Mouse (Mus musculus) kidney, postnatal 36 days (tissue): ENCODE measurements around the gene Jade1.

Source experiments
- DNase-seq, 2 experiments: peaks; one replicate each; pipeline ENCODE4 v3.0.0; 2021 to 2022; ENCODE audit warnings: mixed read lengths in 2 of 2

Jade1 gene

DNA sequence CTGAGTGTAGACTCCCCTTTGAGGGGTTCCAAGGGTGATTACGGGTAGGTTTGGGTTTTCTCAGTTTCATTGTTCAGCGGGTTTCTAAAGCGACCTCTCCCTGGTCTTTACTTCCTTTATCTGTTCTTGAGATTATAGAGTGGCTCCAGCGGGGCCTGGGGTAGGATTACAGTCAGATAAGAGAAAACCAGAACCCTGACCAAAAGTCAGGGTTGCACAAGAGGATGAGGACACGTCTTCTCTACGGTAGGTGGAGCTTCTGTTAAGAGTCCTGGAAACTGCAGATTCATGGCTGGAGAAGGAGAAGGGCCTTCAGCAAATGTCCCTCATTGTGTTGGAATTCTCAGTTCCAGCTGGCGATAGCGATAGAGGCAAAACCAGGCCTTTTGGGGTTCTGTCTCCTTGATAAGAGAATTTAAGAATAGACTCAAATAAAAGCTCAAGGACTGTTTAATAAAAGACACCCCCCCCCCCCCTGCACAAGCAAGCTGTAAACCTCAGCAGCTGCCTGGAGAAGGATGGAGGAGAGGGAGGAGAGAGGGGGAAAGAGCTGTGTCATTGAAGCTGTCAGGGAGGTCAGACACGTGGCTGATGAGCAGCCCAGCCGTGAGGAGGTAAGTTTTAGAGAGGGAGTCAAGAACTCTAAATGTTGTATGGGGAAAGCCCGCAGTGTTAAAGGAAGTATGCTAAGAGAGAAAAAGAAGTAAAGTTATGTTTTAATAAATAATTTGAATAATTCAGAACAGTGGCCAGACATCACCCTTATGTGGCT, 2.6 kb upstream of the Jade1 start:
- DNase-seq: no peak

DNA sequence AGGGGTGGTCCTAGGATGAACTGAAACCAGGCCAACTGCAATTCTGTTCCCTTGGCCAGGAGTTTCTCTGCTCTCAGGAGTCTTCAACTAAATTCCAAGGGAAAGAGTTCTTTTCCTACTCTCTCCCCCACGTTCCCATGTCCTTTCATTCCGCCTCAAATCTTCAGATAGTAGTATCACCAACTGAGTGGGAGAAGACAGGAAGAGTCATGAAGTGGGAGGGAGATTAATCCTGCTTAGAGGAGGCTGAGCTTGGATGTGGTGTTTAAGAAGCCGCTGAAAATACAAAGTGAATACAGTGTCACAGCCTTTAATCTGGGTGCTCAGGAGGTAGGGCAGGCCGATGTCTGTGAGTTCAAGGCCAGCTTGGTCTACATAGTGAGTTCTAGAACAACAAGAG, 1.9 kb upstream of the Jade1 start:
- no peak for DNase-seq

DNA sequence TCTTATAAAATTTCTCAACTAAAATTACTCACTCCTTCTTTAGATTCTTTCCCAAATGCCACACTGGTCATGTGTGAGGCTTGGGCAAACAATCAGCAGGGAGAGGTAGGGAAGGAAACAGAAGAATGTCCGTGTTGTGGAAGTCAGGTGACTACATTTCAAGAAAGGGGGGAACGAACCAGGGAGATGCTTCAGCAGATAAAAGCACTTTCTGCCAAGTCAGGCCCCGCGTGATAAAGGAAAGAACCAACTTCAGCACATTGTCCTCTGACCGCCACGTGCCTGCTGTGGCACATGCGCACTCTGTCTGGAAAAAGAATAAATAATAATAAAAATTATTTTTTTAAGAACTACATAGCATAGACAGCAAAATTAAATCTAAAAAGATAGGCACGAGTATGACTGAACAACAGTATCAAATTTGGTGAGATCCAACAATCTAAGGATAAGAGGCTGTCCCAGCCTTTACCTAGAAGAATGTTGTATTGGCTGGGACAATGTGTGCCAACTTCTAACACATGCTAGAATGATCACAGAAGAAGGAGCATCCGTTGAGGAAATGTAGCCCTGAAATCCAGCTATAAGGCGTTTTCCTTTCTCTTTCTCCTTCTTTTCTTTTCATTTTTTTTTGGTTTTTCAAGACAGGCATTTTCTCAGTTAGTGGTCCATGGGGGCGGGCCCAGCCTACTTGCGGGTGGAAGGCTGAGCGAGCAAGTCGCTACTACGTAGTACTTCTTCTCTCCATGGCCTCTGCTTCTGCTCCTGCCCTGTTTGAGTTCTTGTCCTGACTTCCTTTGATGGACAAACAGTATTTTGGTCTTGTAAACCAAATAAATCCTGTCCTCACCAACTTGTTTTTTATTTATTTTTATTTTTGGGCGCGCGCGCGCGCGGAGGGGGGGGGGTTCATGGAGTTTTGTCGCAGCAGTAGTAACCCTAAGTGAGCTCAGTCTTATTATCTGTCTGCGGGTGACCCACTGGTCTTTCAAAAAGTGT, 753 bp upstream of the Jade1 start:
- no peak for DNase-seq

DNA sequence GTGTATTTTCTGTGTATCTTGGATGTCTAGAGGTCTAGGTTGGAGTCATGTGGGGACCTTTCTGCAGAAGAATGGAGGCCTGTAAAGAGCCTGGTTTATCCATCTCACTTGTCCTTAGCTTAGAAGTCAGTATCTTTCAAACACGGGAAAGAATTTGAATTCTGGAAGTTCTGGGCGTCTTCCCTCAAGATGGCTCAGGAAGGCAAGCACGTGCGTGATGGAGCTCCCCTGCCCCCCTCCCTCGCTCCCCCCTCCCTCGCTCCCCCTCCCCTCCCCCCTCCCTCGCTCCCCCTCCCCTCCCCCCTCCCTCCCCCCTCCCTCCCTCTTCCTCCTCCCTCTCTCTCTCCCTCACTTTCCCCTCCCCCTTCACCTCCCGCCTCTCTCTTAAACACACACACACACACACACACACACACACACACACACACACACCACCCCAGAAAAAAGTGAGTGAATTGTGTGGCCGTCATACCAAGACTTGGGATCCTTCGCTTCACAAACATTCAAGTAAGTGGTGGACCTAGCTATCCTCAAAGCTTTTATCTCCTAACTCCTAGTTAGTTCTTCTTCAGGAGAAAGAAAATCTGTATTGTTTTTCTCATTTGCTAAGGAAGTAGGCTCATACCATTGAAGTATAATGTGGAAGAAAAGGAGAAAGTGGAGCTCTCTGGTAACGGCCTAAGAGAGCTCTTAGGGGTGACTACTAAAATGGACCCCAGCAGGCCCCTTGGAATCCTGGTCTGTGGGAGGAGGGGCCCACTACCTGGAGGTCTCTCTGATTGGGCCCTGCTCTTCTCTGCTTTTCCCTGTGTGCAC, 1.1 kb downstream of the Jade1 start:
- DNase-seq: no peak

DNA sequence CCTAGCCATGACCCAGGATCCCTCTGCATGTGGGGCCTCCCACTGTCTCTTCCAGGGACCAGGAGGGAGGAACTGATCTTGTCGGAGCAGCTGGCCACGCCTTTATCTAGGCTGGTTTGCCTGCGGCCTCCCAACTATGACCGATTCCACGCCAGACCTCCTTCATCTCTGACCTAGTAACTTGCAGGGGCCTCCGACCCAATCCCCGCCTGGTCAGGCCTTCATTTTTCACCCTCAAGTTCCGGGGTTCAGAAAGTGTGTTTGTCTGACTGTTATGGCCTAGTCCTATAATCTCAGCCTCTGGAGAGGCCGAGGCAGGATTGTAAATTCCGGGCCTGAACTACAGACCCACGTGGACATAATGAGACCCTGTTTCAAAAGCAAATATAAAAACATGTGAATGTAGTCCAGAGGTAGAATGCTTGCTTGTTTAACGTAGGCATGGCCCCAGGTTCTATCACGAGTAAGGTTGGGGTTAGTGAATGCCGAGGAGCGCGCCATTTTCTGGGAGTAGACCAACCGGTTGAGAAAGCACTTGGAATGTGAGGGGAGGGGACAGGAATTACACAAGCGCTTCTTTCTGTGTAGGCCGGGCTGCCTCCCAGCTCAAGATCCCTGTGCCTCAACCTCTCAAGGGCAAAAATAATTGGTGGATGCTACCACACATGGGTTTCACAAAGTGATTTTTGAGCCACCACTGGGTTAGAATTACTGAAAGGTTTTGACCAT, 1.9 kb downstream of the Jade1 start:
- DNase-seq: no peak

DNA sequence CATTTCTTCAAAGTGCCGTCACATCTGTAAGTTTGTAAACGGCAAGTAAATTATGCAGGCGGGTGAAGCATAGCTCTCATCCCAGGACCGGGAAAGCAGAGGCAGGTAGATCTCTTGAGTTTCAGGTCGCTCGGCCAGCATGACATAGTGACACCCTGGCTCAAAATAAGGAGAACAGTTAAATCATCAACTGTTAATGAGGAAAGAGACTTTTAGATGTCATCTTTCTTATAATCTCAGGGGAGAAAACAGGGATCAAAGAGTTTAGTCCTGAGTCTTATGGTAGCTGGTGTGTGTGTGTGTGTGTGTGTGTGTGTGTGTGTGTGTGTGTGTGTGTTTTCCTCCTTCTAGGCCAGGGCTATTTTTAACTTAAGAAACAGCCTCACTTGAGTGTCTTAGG, 5.0 kb downstream of the Jade1 start:
- DNase-seq: no peak

DNA sequence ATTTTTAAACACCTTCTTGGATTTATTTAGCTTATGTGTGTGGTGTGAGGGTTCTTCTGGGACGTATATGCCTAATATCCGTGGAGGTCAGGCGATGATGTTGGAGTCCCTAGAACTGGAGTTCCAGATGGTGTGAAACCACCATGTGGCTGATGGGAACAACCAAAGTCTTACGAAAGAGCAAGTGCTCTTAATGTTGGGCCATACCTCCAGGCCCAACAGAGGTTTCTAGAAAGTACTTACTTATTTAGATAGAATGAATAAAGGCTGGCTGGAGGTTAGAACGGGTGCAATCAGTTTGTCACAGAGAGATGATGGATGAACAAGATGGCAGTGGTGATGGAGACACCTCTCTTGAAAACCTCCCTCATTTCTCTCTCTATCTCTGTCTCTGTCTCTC, 6.3 kb downstream of the Jade1 start:
- no peak for DNase-seq

DNA sequence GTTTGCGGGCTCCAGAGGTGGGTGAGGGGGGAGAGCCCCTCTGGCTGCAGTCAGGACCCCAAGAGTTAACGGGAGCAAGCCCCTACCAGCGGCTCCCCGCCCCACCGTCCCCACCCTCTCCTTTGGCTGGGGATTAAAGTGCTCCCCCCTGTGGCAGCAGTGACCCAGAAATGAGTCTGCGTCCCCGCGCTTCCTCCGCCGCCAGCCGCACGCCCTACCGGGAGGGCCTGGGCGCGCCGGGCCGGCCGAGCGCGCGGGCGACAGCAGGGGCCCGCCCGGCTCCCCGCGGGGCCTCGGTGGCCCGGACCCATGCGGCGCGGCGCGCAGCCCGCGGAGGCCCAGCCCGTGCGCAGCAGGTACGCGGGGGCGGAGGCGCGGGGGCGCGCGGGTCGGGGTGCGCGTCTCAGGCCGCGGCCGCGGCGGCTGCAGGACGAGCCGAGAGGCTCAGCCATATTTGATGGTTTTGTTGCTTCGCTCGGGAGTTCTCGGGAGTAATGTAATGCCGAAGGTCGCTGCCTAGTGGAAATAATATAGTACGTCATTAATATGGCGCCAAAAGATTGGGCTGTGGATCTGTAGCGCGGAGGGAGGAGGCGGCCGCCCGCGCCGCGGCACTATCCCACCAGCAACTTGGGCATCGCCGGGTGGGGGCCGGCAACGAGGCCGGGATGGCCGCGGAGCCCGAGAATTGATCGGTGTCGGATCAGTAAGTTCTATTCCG, 7.8 kb downstream of the Jade1 start:
- DNase-seq: peak; percentile 81 to 91

DNA sequence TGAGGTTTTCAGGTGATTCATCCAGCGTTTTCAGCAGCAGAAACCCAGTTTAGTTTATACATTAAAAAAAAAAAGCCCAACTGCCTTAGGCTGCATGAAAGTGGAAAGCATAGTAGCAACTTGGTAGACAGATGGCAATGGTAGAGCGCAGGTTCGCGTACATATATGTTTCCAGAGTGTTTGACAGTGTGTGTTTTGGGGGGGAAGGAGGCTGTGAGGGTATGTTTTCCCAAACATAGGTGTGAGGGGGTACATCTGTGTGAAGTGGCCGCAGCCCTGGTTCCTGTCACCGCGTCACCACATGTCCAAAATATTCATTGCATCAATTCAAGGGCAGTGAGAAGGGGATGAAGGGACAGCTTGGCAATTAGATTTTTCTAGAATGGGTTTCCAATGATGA, 8.5 kb downstream of the Jade1 start:
- no peak for DNase-seq

DNA sequence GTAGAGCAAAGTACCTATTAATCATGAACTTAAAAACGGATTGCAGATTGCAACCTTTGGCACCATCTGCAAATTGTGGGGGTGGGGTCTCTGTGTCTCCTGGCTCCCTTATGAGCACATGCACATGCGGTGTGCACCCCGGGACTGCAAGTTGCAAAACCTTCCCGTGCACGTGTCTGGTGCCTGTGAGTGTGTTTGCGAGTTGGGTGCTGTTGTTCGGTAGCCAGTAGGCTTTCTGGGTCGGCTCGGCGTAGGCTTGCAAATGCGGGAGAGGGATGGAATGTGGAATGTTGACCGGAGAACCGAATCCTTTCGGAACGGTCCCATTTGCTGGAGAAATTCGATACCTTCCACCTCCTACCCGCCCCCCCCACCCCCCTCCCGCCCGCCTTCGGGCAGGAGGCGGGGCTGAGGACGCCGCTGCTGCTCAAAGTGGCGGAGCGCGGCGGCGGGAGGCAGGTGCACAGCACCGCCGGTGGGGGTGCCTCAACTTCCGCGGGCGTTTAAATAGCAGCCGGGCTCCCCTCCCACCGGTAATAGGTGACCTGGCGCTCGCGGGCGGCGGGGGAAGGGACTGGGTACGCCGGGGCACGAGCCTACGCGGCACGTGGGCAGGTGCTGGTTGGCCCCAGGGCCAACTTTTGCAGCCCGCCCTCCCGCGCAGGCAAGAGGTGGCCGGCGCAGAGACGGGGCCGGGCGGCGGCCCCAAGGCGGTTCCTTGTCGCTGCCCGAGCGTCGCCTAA, 9.1 kb downstream of the Jade1 start:
- DNase-seq: peak; percentile 94 to 95

DNA sequence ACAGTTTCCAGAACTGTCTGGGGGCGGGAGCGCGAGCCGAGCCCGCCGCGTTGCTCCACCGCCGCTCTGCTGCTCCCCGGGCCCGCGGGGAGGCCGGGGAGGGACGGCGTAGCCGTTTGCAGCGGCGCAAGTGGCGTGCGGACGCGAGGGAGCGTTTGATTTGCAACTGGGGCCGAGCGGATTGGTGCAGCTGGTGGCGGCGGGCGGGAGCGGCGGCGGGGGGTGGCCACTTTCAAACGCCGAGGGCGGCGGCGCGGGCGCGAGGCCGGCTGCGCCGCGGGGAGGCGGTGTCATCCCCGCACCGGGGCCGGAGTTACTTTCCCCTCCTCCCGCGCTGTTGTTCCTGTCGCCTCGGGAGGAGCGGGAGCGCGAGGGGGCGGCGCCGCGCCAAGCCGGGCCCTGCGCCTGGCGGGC, 9.9 kb downstream of the Jade1 start:
- DNase-seq: peak; percentile 88 to 90

DNA sequence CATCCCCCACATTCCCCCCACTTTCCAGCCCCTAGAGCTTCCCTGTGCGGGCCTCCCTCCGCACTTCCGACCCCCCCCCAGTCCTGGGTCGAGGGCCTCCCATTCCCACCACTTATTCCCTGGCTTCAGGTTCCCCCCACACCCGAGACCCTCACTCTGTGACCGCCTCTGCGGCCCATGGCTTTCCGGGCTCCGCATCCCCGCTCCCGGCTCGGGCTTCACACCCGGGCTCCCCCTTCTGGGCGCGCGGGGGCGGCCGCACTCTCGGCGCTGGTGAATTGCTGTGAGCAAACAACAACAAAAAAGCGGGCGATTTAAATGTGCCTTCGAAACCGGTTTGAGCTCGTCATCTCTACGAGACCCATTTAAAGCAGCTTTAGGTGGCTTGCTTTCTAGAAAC, 10.4 kb downstream of the Jade1 start:
- peak; percentile 88 to 92 for DNase-seq

DNA sequence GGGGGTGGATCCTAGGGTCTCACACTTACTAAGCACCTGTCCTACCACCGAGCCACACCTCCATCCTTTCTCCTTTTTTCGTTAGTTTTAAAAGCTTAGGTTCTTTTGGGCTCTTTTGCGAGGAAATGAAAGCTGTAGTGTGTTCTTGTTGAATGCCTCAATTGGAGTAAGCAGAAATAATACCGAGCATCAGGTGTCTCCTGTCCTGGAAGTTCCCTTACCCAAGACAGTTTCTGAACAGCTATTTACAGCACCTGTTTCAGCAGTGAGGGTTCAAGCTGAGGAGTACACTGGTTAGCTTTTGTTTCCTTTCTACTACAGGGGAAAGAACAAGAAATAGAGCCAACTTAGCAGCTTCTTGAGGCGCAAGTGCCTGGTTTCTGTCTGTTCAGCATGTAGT, 14.4 kb downstream of the Jade1 start:
- DNase-seq: no peak

DNA sequence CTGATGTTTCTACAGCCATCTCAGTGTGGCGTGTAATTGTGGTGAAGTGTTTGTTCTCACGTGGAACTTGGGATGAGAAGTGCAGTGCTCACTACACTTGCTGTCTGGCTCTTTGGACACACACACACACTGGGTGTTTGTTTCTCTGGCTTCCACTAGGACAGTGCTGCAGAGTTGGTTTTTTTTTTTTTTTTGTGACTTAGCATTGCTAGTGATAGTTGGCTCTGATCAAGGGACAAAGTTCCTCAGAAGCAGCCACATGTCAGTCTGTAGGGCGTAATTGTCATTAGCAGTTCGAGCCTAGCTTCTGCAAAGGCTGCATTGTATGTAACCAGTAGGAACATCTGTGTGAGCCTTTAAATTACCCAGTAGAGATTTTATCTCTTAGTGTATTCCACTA, 16.6 kb downstream of the Jade1 start:
- DNase-seq: no peak

DNA sequence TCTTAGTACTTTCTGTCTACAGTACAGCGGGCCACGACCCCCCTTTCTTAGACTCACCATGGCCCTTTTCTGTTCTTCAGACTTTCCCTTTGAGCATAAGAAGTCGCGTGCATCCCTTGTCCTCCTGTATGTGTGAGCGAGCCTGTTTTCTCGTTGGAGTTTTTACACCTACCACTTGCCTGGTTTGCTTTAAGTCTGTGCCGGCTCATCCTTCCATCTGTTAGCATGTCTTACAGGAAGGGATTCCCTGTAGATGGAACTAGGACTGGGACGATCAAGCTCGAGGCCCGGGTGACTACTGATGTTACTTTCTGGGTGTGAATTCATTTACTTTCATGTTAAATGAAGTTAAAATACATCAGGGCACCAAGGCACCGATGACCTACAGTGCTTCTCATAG, 17.4 kb downstream of the Jade1 start:
- no peak for DNase-seq

DNA sequence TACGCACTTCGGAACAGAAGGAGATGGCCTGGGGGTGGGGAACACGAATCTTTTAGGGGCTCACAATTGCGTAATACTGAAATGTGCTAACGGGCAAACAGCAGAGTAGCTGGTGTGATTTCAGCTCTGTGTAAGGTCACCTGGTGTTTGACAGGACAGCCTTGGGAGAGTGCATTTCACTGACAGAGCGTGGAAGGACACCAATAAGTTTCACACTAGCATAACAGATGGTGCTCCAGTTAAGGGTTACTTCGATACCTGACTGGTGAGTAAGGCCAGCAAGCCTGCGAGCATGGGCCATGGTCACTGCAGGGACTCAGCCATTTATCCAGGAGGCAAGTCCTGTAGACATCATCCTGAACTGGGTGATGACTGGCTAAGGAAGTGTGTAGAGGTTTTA, 18.7 kb downstream of the Jade1 start:
- DNase-seq: no peak

DNA sequence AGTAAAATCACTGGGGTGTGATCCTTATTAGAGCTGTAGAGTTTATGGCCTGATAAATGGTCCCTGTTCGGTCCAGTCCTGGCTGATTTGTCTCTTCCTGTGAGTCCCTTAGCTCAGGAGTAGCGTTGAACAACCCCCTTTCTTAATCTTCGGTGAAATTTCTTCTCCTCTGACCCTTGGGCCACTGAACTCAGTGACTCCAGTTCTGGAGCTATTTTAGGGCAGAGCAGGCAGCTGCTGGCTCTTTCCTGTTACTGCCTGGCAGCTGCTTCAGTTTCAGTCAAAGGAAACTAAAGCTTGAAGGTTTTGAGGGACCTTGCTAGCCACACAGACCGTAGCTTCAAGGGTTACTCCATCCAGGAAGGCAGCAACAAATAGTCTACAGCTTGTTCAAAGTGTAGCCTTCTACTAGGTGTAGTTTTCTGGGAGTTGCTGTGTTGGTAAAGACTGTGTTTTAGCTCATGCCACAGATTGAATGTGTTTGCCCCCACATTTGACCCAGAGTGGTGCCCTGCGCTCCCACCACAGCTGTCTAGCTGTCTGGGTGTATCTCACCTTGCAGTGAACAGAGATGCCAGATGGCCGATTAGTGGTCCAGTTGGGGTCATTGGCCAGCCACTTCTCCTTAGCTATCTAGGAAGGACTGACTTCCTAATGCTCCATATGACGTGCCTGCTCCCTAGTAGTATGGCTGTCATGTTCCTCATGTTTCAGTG, 19.3 kb downstream of the Jade1 start:
- peak; percentile 65 to 78 for DNase-seq

DNA sequence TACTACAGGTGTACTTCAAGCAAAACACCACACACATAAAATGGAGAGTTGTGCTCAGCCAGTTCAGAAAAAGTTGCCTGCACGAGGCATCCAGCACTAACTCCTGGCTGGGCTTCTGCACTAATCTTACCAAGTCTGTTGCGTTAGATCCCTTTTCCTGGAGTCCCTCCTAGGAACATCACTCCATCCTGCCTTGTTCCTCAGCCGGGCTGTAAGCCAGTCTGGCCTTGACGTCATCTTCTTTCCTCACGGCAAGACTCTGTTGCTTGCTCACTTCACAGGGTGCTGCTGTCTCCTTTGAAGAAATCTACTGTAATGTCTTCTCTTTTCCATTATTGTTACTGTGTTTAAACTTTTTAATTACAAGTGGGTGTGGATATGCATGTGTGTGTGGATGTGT, 20.4 kb downstream of the Jade1 start:
- peak in 1 of 2 experiments; percentile 34 for DNase-seq

DNA sequence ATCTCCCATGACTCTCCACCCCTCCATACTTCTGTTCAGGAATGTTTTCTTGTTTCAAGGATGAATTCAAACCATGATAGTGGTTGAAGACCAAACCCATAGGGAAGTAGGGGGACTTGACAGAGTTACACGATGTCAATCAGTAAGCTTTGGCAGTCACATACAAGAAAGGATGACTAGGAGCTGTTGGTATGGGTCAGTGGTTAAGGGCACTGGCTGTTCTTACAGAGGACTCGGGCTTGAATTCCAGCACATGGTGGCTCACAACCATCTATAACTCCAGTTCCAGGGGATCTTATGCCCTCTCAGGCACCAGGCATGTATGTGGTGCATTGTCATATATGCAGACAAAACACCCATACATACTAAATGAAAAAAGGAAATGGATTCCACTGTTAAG, 21.7 kb downstream of the Jade1 start:
- peak in 1 of 2 experiments; percentile 51 for DNase-seq

DNA sequence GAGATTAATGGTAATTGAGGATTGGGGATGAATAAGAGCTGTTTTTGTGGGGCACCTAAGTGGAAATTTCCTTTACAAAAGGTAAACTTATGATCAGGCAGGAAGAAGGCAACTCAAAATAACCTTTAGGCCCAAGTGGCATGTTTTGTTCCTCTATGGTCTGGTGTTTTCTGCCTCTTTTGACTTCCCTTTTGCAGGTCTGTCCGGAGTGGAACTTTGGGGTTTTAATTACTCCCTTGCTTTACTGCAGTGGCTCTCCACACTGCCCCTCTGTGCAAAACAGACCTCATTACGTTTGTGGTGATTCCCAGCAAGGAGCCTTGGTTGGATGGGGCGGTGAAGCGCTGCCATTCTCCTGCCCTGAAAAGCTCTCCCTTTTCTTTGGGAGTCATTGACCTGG, 24.3 kb downstream of the Jade1 start:
- DNase-seq: no peak
